Mouse (Mus musculus) liver, adult 2 months (tissue): ENCODE data around the gene Mtmr1.
"Not testable (repeated sequence)": the region's sequence is repeated elsewhere in the genome, so short reads cannot be mapped to it uniquely, and the experiment has no call there.

Experiments used
- CTCF ChIP-seq: fragments of 200-500 bp; IDR thresholded peaks from 2 replicates; pipeline ENCODE4 v1.5.1; 2011; ENCODE audit warnings: low read depth, low read length, control low read depth
- POLR2A ChIP-seq: fragments of 200-500 bp; IDR thresholded peaks from 2 replicates; pipeline ENCODE4 v1.6.1; 2011; ENCODE audit warnings: low read length, control low read depth; ENCODE audit not compliant: insufficient read depth; ENCODE audit errors: extremely low read depth

- not testable (repeated sequence) for TF ChIP-seq CTCF, POLR2A
Measured at GRCm38 (mm10) chrX:71361793-71362192, 2.8 kb upstream of the Mtmr1 start.
